Mouse (Mus musculus) hindbrain, embryonic 10.5 days (tissue): ENCODE results near the gene Aplp2. TPM values are rescaled to one million over a fixed set of nuclear protein-coding genes. Genes with fewer than 3 reads are reported as not detected.

ENCODE experiments used
- DNase-seq: peaks from one replicate; pipeline ENCODE4 v3.0.0-alpha.2; 2017; ENCODE audit warnings: low spot score
- H3K27ac ChIP-seq: fragments of 300-500 bp; sonication (generic); 2 replicates; pipeline ENCODE4 v1.5.1; 2016; ENCODE audit warnings: mild to moderate bottlenecking, moderate library complexity
- H3K27me3 ChIP-seq: fragments of 300-500 bp; sonication (generic); 2 replicates; pipeline ENCODE4 v1.6.1; 2016; ENCODE audit warnings: mild to moderate bottlenecking; ENCODE audit not compliant: poor library complexity, insufficient read depth, severe bottlenecking
- H3K36me3 ChIP-seq: fragments of 300-500 bp; sonication (generic); 2 replicates; pipeline ENCODE4 v1.6.1; 2016; ENCODE audit warnings: mild to moderate bottlenecking, moderate library complexity
- H3K4me1 ChIP-seq: fragments of 300-500 bp; sonication (generic); replicated peaks from 2 replicates; pipeline ENCODE4 v1.6.1; 2016; ENCODE audit warnings: mild to moderate bottlenecking
- H3K4me3 ChIP-seq: fragments of 300-500 bp; sonication (generic); 2 replicates; pipeline ENCODE4 v1.5.1; 2016; ENCODE audit warnings: mild to moderate bottlenecking, moderate library complexity
- H3K9me3 ChIP-seq: fragments of 300-500 bp; sonication (generic); 2 replicates; pipeline ENCODE4 v1.6.1; 2016; ENCODE audit warnings: mild to moderate bottlenecking, moderate library complexity
- WGBS: fragments of 180-500 bp; shearing (Covaris S2); methylation state at CpG from one replicate; pipeline ENCODE4 v1.1.7; 2016; 5-methylcytosine and 5-hydroxymethylcytosine counted together
- polyA plus RNA-seq: library from polyadenylated mRNA; unstranded; fragments of >200 nt; fragmentation: Nextera tagmentation; extraction: Ambion mirVana; gene quantifications from 2 replicates; pipeline ENCODE4 v1.2.1, GENCODE M21; 2016

Gene Aplp2
- polyA plus RNA-seq, 1 experiment from 2014 or later, result 220 TPM

DNA sequence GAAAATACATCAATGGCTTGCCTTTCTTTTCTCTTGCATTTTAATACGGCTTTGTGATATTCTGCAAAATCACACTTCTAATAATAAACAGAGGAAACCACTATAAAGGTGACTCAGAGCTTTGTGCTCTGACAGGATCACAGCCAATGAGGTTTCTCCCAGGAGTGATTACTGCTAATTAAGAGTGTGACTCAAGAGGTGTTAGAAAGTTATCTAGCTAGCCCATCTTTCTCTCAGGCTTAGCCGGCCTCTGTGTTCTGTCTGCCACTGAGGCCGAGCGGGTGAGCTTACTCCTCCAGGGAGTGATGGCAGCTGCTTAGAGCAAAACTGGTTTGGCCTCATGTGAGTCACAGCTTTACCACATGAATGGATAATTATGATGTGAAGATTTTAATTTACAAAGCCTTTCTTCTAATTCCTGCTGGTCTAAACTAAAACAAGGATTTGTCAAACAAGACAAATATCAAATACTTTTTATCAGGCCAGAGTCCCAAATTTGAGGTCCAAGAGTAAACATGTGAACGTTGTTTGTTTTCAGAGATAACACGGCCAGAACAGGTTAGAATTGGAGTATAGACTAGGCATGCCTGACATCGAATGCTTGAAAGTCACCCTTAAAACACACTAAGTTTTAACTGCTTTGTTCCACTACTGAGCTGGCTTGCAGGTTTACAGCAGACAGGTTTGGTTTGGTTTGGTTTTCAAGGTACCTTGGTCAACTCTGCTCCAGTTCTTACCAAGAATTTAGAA lies 6.2 kb upstream of the Aplp2 start:
- Histone ChIP-seq H3K9me3 (no peaks in the 10 kb centered on the region), H3K36me3 (no peaks in the 10 kb centered on the region), H3K4me1 (peaks cover 10% of the 10 kb centered on the region), H3K4me3 (no peak overlapping the region), H3K27me3 (no peaks in the 10 kb centered on the region), H3K27ac (no peak overlapping the region)
- 77% methylated on average over 7 of the region's 7 CpGs for WGBS
- DNase-seq, result no peak

DNA sequence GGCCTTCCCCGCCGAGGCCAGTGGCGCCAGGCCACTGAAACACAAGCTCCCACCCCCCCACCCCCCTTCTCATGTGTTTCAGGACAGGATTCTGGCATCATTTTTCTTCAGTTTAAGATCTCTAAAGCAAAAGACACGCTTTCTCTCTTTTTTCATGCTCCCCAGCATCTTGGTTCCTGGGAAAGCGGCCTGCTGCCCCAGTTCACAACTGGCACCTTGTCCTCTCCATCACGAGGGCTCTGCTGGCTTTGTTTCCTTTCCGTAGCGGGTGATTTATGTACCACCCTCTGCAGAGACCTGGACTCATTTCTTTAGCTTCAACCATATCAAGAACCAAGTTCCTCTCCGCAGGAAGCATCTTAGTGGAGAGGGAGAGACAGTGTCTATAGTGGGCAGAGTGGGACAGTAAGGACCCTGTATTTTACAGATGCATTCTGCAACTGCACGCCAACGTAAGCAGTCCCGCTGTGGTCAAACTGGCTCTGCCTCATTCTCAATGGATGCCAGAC lies 939 bp upstream of the Aplp2 start:
- Histone ChIP-seq H3K27me3 (no peaks in the 10 kb centered on the region), H3K36me3 (no peaks in the 10 kb centered on the region), H3K27ac (peak overlapping the region; percentile 95), H3K9me3 (no peaks in the 10 kb centered on the region), H3K4me3 (peak overlapping the region; percentile 88), H3K4me1 (peaks cover 29% of the 10 kb centered on the region)
- WGBS, result 22% methylated on average over 12 of the region's 12 CpGs
- no peak for DNase-seq

DNA sequence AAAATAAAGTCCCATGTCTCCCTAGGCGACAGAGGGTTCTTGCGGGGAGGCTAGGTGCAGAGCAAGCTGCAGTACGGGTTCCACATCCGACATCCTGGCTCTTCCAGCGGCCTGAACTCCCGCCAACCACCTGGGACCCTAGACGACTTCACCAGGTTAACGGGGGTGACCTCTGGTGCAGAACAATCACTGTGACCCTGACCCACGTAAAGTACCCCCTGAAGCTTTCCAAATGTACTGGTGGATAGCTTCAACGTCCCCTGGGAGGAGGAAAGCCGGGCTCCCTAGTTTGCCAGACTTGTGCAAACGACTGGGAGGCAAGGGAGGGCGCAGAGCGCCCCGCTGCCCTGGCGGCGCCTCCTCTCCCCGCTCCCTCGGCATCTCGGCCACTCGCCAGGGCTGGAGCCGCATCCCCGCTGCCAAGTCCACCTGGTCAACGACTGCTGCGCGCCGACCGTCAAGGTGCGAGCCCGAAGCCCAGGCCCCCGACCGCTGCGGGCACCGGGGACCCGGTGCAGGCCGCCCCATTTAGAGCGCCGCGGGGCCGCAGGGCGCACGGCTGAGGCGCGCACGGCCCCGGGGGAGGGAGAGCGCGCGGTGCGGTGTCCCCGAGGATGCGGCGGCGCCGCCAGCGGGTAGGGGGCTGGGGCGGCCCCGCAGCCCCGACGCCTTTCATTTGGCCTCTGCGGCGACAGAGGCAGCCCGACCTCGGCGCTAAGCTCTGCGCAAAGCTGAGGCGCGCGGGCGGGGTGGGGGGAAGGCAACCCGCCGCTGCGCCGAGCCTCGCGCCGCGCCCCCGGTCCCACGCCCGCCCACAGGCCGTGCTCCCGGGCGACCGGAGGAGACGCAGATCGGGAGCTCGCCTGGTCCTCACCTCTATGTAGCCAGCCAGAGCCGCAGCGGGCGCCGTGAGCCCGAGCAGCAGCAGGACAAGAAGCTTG lies 596 bp downstream of the Aplp2 start:
- peak overlapping the region; percentile 95 for H3K27ac ChIP-seq
- H3K4me3 ChIP-seq, result peak overlapping the region; percentile 88
- peaks cover 33% of the 10 kb centered on the region for H3K4me1 ChIP-seq
- H3K36me3 ChIP-seq, result no peaks in the 10 kb centered on the region
- H3K9me3 ChIP-seq, result no peaks in the 10 kb centered on the region
- under 1% methylated on average over 92 of the region's 93 CpGs for WGBS
- DNase-seq, result peak; percentile 53
- H3K27me3 ChIP-seq, result no peaks in the 10 kb centered on the region

DNA sequence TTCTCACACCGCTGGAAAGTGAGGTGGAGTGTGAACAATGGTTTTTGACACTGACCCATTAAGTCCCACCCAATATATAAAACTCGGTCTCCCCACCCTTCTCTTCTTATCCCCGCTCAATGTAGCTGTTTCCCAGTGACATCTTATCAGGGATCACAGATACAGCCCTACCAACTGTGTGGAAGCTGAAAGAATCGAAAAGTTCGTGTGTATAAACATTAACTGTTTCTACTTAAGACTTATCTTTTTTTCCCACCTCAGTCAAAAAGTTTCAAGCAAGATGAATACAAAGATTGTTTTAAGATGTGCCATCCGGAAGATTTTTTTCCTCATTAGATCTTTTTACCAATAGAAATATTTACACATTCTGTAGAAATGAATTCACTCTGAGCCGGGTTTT lies 1.5 kb downstream of the Aplp2 start:
- H3K27me3 ChIP-seq, result no peaks in the 10 kb centered on the region
- peak overlapping the region; percentile 88 for H3K4me3 ChIP-seq
- no peak overlapping the region for H3K27ac ChIP-seq
- WGBS, result 43% methylated on average over 7 of the region's 7 CpGs
- H3K9me3 ChIP-seq, result no peaks in the 10 kb centered on the region
- H3K4me1 ChIP-seq, result peaks cover 37% of the 10 kb centered on the region
- DNase-seq, result no peak
- no peaks in the 10 kb centered on the region for H3K36me3 ChIP-seq

DNA sequence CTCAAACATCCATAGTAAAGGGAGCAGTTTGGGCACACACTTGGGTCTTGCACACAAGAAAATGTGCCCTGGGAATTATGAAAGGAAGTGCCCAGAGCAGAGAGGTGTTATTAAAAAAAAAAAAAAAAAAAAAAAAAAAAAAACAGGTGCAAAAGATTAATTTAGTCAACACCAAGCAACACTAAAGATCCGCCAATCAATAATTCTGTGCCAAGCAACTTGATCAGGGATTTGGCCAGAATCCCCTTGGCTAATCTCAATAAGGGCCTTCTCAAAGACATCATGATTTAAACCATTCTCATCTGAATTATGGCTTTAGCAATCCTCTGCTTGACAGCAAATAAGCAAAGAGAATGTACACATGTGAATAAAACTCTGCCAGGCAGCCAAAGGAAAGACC lies 2.1 kb downstream of the Aplp2 start:
- Histone ChIP-seq H3K4me1 (peaks cover 40% of the 10 kb centered on the region), H3K27ac (no peak overlapping the region), H3K36me3 (no peaks in the 10 kb centered on the region), H3K4me3 (peak overlapping the region; percentile 88; the same call in 1 of the 2 replicates), H3K9me3 (no peaks in the 10 kb centered on the region), H3K27me3 (no peaks in the 10 kb centered on the region)
- 79% methylated on average over 1 of the region's 1 CpGs for whole genome bisulfite sequencing
- DNase-seq, result no peak

DNA sequence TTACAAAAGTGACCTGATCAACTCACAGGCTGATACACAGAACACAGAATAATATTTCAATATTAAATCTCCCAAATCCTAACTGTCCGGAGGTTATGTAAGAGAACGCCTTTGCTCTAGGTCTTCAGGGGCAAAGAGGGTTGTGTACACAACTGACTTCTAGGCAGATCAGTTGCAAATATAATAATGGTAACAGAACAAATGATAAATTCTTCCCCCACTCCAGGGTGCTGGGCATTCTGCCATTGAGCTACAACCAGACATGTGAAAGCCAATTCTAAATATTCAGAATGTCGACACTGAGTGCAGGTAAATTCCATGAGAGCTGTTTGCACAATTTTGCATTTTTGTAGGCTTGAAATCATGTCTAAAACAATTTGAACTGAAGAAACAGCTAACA lies 3.9 kb downstream of the Aplp2 start:
- DNase-seq, result no peak
- H3K27me3 ChIP-seq, result no peaks in the 10 kb centered on the region
- no peak overlapping the region for H3K4me3 ChIP-seq
- peaks cover 46% of the 10 kb centered on the region for H3K4me1 ChIP-seq
- no peaks in the 10 kb centered on the region for H3K9me3 ChIP-seq
- H3K27ac ChIP-seq, result no peak overlapping the region
- 91% methylated on average over 3 of the region's 3 CpGs for WGBS
- no peaks in the 10 kb centered on the region for H3K36me3 ChIP-seq

DNA sequence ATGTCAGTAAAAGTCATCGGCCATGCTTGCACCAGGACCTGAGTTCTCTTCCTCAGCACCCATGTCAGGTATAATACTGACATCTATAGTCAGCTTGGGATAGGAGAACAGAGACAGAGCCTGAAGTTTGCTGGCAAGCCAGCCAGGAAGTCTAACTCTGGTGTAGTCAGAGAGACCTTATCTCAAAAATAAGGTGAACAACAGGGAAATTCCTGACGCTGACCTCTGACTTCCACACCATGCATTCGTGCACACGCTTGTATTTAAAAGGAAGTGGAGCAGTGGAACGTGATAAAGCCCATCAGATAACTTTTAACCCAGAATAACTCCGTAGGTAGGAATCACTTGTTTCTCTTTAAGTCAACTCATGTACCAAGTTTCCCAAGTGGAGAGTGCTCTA lies 6.9 kb downstream of the Aplp2 start:
- Histone ChIP-seq H3K27ac (no peak overlapping the region), H3K4me3 (no peak overlapping the region), H3K4me1 (peaks cover 33% of the 10 kb centered on the region), H3K9me3 (no peaks in the 10 kb centered on the region), H3K36me3 (no peaks in the 10 kb centered on the region), H3K27me3 (no peaks in the 10 kb centered on the region)
- DNase-seq, result no peak
- 80% methylated on average over 6 of the region's 6 CpGs for WGBS

DNA sequence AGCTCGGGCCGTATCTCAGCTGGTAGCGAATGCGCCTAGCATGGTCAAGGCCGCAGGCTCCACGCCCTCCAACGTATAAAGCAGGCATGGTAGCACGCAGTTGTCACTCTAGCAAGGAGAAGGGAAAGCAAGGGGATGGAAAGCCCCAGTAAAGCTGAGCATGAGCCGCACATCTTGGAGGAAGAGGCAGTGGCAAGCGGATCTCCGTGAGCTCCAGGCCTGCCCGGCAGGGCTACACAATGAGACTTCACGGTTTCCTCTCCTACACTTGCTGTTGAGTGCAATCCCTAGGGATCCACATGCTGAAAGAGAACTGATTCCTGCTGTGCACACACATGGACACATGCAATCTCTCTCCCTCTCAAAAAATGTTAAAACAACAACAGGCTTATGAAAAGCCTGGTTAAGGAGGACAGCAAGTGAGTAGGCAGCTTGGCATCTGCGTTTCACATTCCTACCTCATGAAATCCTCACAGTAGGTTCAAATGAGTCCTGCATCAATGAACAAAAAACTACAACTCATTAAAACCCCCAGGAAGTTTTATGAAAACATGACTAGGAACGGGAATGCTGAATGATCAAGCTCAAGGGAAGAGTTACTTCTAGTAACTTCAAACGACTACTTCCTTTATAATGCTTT lies 7.9 kb downstream of the Aplp2 start:
- H3K27me3 ChIP-seq, result no peaks in the 10 kb centered on the region
- DNase-seq, result no peak
- H3K9me3 ChIP-seq, result no peaks in the 10 kb centered on the region
- H3K4me3 ChIP-seq, result no peak overlapping the region
- no peaks in the 10 kb centered on the region for H3K36me3 ChIP-seq
- 77% methylated on average over 16 of the region's 16 CpGs for WGBS
- peak overlapping the region; percentile 18; the same call in 1 of the 2 replicates for H3K27ac ChIP-seq
- peaks cover 26% of the 10 kb centered on the region for H3K4me1 ChIP-seq

DNA sequence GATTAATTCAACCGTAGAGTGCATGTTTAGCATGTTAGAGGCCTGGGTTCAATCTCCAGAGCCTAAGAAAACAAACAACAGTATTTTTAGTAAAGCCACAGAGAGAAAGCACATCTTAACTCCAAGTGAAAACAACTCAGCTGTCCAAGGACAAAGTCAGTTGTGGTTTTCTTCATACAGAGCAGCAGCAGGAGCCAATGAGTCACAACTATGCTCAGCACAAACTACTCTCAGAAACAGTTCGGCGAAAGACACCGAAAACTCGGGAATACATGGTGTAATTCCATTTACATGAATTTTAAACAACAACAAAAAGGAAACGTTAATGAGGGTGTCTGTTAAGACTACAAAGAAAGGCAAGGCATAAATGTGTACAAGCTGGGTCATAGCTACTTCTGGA lies 8.5 kb downstream of the Aplp2 start:
- no peak overlapping the region for H3K4me3 ChIP-seq
- peaks cover 26% of the 10 kb centered on the region for H3K4me1 ChIP-seq
- H3K27ac ChIP-seq, result no peak overlapping the region
- H3K36me3 ChIP-seq, result no peaks in the 10 kb centered on the region
- WGBS, result 89% methylated on average over 6 of the region's 6 CpGs
- no peak for DNase-seq
- H3K9me3 ChIP-seq, result no peaks in the 10 kb centered on the region
- H3K27me3 ChIP-seq, result no peaks in the 10 kb centered on the region

DNA sequence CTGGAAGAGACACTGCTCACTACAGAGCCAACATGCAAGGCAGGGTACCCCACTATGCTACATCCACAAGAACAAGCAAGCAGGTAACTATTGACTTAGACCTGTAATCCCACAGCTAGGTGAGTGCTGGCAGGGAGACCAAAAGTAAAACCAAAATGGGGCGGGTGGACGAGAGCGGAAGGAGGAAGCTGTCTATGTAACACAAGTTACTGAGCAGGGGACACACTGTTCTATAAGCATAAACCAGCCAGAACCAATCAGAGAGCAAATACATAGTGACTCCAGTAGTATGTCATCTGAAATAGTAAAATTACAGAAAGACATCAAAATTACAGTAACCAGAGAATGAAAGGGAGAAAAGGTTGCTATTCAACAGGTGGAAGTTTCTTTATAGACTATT lies 13.0 kb downstream of the Aplp2 start:
- H3K9me3 ChIP-seq, result no peaks in the 10 kb centered on the region
- H3K4me3 ChIP-seq, result no peak overlapping the region
- H3K27me3 ChIP-seq, result no peaks in the 10 kb centered on the region
- 95% methylated on average over 3 of the region's 3 CpGs for WGBS
- DNase-seq, result no peak
- peaks cover 16% of the 10 kb centered on the region for H3K36me3 ChIP-seq
- no peak overlapping the region for H3K27ac ChIP-seq
- H3K4me1 ChIP-seq, result peaks cover 10% of the 10 kb centered on the region

DNA sequence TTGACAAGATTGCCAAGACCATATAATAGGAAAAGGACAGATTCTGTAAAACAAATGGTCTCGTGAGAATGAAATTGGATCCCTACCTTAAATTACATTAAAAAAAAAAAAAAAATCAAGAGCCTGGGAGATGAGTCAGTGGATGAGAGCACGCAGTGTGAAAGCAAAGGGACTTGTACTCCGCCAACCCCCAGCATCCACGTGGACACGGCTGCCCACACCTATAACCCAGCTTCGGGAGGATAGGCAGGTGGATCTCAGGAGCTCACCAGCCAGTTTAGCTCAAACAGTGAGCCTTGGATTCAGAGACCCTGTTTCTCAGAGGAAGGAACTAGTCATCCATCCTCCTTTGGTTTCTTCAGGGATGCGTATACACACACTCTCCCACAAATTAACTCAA lies 13.8 kb downstream of the Aplp2 start:
- Histone ChIP-seq H3K27ac (no peak overlapping the region), H3K4me3 (no peak overlapping the region), H3K9me3 (no peaks in the 10 kb centered on the region), H3K4me1 (peaks cover 6% of the 10 kb centered on the region; the same call in 1 of the 2 replicates), H3K36me3 (peaks cover 23% of the 10 kb centered on the region), H3K27me3 (no peaks in the 10 kb centered on the region)
- 94% methylated on average over 7 of the region's 7 CpGs for WGBS
- DNase-seq, result no peak

DNA sequence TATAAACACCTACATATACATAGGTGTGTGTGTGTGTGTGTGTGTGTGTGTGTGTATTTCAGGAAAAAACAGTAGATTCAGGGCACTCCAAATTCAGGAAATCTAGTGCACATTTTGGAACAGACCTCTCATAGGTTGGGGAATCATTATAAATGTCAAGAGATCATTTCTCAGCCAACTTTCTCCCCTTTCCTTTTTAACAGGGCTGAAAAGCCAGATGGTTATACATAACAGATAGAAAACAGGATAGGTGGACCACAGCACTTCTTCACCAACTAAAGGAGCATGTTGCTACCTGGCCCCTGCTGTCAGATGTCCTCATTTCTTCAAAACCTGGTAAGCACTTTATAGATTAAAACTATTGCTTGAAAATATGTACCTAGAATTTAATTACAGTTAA lies 14.9 kb downstream of the Aplp2 start:
- Histone ChIP-seq H3K36me3 (peaks cover 23% of the 10 kb centered on the region), H3K4me1 (peaks cover under 1% of the 10 kb centered on the region; the same call in 1 of the 2 replicates), H3K9me3 (no peaks in the 10 kb centered on the region), H3K4me3 (no peak overlapping the region), H3K27ac (no peak overlapping the region), H3K27me3 (no peaks in the 10 kb centered on the region)
- no peak for DNase-seq
